Mouse (Mus musculus) small intestine, adult 2 months (tissue): ENCODE measurements around the gene Sp9. TPM values are rescaled to one million over a fixed set of nuclear protein-coding genes. Genes with fewer than 3 reads are reported as not detected.

Experiments used
- H3K27ac ChIP-seq: fragments of 200-500 bp; 2 replicates; pipeline ENCODE4 v1.5.1; 2012; ENCODE audit warnings: low read depth, low read length, control low read depth, inconsistent platforms; ENCODE audit not compliant: insufficient read depth
- H3K27me3 ChIP-seq: fragments of 200-500 bp; 2 replicates; pipeline ENCODE4 v1.6.1; 2012; ENCODE audit warnings: mild to moderate bottlenecking, moderate library complexity, low read length, inconsistent platforms; ENCODE audit not compliant: control insufficient read depth, insufficient read depth
- H3K36me3 ChIP-seq: fragments of 200-500 bp; 2 replicates; pipeline ENCODE4 v1.6.1; 2012; ENCODE audit warnings: mild to moderate bottlenecking, low read length, control low read depth, inconsistent platforms; ENCODE audit not compliant: control insufficient read depth, insufficient read depth
- H3K4me1 ChIP-seq: fragments of 200-500 bp; 2 replicates; pipeline ENCODE4 v1.6.1; 2012; ENCODE audit warnings: low read length, inconsistent platforms, mixed read lengths; ENCODE audit not compliant: control insufficient read depth, insufficient read depth, insufficient read length
- H3K4me3 ChIP-seq: fragments of 200-500 bp; 2 replicates; pipeline ENCODE4 v1.5.1; 2012; ENCODE audit warnings: low read depth, mild to moderate bottlenecking, control low read depth, inconsistent platforms, low read length, moderate library complexity
- CTCF ChIP-seq: fragments of 200-500 bp; IDR thresholded peaks from 2 replicates; pipeline ENCODE4 v1.5.1; 2012; ENCODE audit warnings: low read depth, mild to moderate bottlenecking, control low read depth, inconsistent platforms, low read length, moderate library complexity, mixed read lengths; ENCODE audit not compliant: insufficient replicate concordance, insufficient read length; ENCODE audit errors: extremely low read depth
- POLR2A ChIP-seq: fragments of 200-500 bp; IDR thresholded peaks from 2 replicates; pipeline ENCODE4 v1.6.1; 2012; ENCODE audit warnings: low read depth, mild to moderate bottlenecking, control low read depth, inconsistent platforms, low read length, moderate library complexity
- WGBS: fragments of 180-500 bp; shearing (Covaris S2); methylation state at CpG from one replicate; pipeline ENCODE4 v1.1.7; 2018; 5-methylcytosine and 5-hydroxymethylcytosine counted together
- polyA plus RNA-seq: library from polyadenylated mRNA; depleted of rRNA; stranded (reverse); fragments of >200 nt; gene quantifications from 2 replicates; pipeline ENCODE4 v1.2.3, GENCODE M21; 2012

Sp9 gene
- polyA plus RNA-seq, 1 experiment = 0.03 TPM

DNA sequence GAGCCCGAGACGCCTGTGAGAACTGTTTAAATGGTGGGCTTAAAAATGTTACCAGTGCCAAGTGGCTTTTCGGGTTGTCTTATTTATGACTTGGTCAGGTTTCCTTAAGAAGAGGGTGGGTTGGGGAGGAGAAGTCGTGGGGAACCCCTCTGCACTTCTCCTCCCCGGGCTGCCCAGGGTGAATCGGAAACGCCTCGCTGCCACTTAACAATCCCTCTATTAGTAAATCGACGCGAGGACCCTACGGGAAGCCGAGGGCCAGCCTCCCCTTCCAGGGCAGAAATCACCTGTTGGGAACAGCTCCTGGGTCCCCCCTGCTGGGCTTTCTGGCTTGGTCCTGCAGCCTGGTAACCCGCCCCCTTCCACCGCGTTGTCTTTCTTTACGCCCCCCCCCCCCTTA is 2.1 kb upstream of the Sp9 start:
- Histone ChIP-seq H3K27me3 (peaks cover 88% of the 10 kb centered on the region), H3K4me3 (no peak overlapping the region)
- WGBS = 4% methylated on average over 17 of the region's 17 CpGs

DNA sequence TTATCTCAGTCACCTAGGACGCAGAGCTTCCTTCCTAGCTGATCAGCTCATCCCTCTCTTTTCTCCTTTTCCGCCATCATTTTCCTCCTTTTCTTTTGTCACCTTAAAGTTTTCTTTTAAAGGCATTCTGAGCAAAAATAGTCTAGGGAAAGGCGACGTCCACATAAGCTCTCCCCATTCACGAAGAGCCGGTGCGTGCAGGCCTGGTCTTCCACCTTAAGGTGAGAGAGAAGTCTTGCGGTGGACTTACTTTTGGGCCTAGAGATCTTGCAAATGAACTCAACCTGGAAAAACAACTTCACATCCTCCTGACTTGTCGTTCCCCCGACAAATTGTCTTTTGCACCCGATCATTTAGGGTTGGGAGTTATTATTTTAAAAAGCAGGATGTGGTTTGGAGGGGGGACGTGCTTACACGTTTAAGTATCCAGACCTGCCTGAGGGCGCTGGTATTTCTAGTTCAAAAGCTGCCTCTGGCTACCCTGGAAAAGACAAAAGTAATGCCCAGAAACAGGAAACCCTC is 1.6 kb upstream of the Sp9 start:
- TF ChIP-seq POLR2A (no peak), CTCF (no peak)
- peaks cover 22% of the 10 kb centered on the region for H3K4me1 ChIP-seq
- peaks cover 86% of the 10 kb centered on the region for H3K27me3 ChIP-seq
- H3K4me3 ChIP-seq = no peak overlapping the region
- no peaks in the 10 kb centered on the region for H3K36me3 ChIP-seq
- no peak overlapping the region for H3K27ac ChIP-seq
- 5% methylated on average over 14 of the region's 14 CpGs for WGBS

More for the DNA sequence above, 2.1 kb upstream of the Sp9 start:
- Histone ChIP-seq H3K27ac (no peak overlapping the region), H3K36me3 (no peaks in the 10 kb centered on the region), H3K4me1 (peaks cover 21% of the 10 kb centered on the region)
- TF ChIP-seq POLR2A (no peak), CTCF (no peak)

DNA sequence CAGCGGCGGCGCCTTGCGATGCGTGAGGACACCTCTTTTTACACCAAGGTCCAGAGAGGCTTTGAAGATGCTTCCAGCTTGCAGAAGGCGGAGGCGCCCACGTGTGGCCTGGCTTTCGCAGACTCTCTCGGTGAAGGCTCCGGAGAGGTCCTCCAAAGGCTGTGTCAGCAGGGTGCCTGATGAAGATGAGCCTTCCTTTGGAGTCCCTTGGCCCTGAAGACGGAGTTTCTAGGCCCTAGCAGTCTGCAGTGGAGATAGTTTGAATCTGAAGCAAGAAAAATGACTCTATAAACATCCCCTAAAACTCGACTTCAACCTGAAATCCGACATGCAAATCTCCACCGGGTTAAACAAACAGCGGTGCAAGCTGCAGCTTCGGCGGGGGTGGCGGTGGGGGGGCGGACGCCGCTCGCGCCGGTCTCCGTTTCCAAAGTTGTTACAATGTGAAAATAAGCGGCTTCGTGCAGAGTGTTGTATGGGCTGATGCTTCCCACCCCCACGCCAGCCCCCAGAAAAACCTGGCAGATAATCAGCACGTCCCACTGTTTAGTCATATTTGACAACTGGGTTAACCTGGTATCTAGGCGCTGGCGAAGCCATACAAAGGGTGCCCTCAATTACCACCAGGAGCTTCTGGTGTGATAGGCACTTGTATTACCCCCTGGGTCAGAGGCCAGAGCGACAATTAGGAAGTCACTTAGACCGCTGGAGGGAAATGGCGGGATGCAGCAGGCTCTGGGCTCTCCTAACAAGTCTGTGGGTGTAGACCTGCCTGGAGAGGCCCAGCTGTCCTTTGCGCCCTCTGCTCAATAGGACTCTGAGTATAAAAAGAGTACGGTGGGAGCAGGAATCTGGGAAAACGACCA is 899 bp upstream of the Sp9 start:
- peaks cover 80% of the 10 kb centered on the region for H3K27me3 ChIP-seq
- no peak for TF ChIP-seq CTCF
- TF ChIP-seq POLR2A = no peak
- H3K36me3 ChIP-seq = no peaks in the 10 kb centered on the region
- no peak overlapping the region for H3K4me3 ChIP-seq
- WGBS = 4% methylated on average over 38 of the region's 38 CpGs
- H3K4me1 ChIP-seq = peaks cover 22% of the 10 kb centered on the region
- no peak overlapping the region for H3K27ac ChIP-seq

- Histone ChIP-seq H3K36me3 (no peaks in the 10 kb centered on the region), H3K27ac (no peak overlapping the region), H3K27me3 (peaks cover 78% of the 10 kb centered on the region), H3K4me1 (peaks cover 22% of the 10 kb centered on the region), H3K4me3 (peak overlapping the region; percentile 49)
- TF ChIP-seq POLR2A (no peak), CTCF (no peak)
- 2% methylated on average over 53 of the region's 55 CpGs for WGBS
Measured at GRCm38 (mm10) chr2:73272351-73273248, 875 bp downstream of the Sp9 start.

GRCm38 (mm10) chr2:73273249-73274118 is 1.8 kb downstream of the Sp9 start:
- H3K27me3 ChIP-seq = peaks cover 76% of the 10 kb centered on the region

GRCm38 (mm10) chr2:73274119-73274920 is 2.6 kb downstream of the Sp9 start:
- TF ChIP-seq CTCF (no peak), POLR2A (no peak)
- 1% methylated on average over 88 of the region's 88 CpGs for WGBS
- H3K36me3 ChIP-seq = no peaks in the 10 kb centered on the region
- H3K4me3 ChIP-seq = peak overlapping the region; percentile 49
- H3K27me3 ChIP-seq = peaks cover 81% of the 10 kb centered on the region
- peaks cover 26% of the 10 kb centered on the region for H3K4me1 ChIP-seq
- H3K27ac ChIP-seq = no peak overlapping the region

More at GRCm38 (mm10) chr2:73273249-73274118, 1.8 kb downstream of the Sp9 start:
- 1% methylated on average over 97 of the region's 110 CpGs for WGBS
- no peak overlapping the region for H3K27ac ChIP-seq
- TF ChIP-seq POLR2A (no peak), CTCF (no peak)
- H3K4me3 ChIP-seq = peak overlapping the region; percentile 49
- no peaks in the 10 kb centered on the region for H3K36me3 ChIP-seq
- H3K4me1 ChIP-seq = peaks cover 22% of the 10 kb centered on the region
